Comparison of ENCODE assay signal across 8 mouse cellular contexts in genomic region chr10:81628390-81628789, GRCm38 (mm10). TPM values are rescaled to one million over a fixed set of nuclear protein-coding genes. Genes with fewer than 3 reads are reported as not detected.
DNase-seq lines count a peak whose midpoint lies in the region; ATAC-seq lines count a peak whose summit lies in the region.

Ankrd24 (plus strand) TSS chr10:81628540.

- peaks cover 61% of the 10 kb centered on the region for H3K4me1 ChIP-seq in megakaryocyte, embryonic 14.5 days
- peaks cover 23% of the 10 kb centered on the region for H3K4me1 ChIP-seq in liver, embryonic 11.5 days (replicated peaks; ENCODE audit: control insufficient read depth, insufficient read depth, low read length)

- ATAC-seq in cerebellum, adult (ENCODE audit: insufficient number of reproducible peaks, low FRiP score, low TSS enrichment), result no peak
- no peak for ATAC-seq in megakaryocyte, adult 5-6 weeks (ENCODE audit: poor library complexity, severe bottlenecking)
- ATAC-seq in liver, embryonic 11.5 days (replicated peaks; ENCODE audit: low FRiP score), result no peak

- peaks cover 30% of the 10 kb centered on the region for H3K36me3 ChIP-seq in megakaryocyte, embryonic 14.5 days (replicated peaks; ENCODE audit: low read length)
- peaks cover 2% of the 10 kb centered on the region; the same call in 1 of the 2 replicates for H3K36me3 ChIP-seq in liver, embryonic 11.5 days (ENCODE audit: control insufficient read depth, insufficient read depth, low read length)

- peak within 1 kb of the TSS; percentile 88 for H3K9ac ChIP-seq in liver, embryonic 11.5 days (ENCODE audit: low read depth, low read length)

- H3K27me3 ChIP-seq in megakaryocyte, embryonic 14.5 days (replicated peaks), result no peaks in the 10 kb centered on the region
- H3K27me3 ChIP-seq in liver, embryonic 11.5 days (replicated peaks; ENCODE audit: control insufficient read depth, insufficient read depth, low read length), result no peaks in the 10 kb centered on the region

- peak; percentile 73 for DNase-seq in cerebellum, adult 9-11 months
- no peak for DNase-seq in heart, postnatal 4 days
- no peak for DNase-seq in liver, embryonic 11.5 days (ENCODE audit: low spot score)
- no peak for DNase-seq in ovary, postnatal 36 days (ENCODE audit: low spot score)
- no peak for DNase-seq in right cerebral cortex, postnatal 36 days (ENCODE audit: low spot score in 2 of 2)

- H3K4me2 ChIP-seq in liver, embryonic 11.5 days, result peak within 1 kb of the TSS; percentile 83

- H3K27ac ChIP-seq in liver, embryonic 11.5 days (ENCODE audit: low read depth, low read length), result peak within 1 kb of the TSS; percentile 92

- 84% methylated on average over 16 of the region's 16 CpGs for WGBS in liver, embryonic 11.5 days

- no peaks in the 10 kb centered on the region for H3K9me3 ChIP-seq in megakaryocyte, embryonic 14.5 days
- H3K9me3 ChIP-seq in liver, embryonic 11.5 days (ENCODE audit: control insufficient read depth, low read length), result no peaks in the 10 kb centered on the region

- peak within 1 kb of the TSS; percentile 96 for H3K4me3 ChIP-seq in megakaryocyte, embryonic 14.5 days (replicated peaks)
- H3K4me3 ChIP-seq in liver, embryonic 11.5 days (ENCODE audit: low read depth, low read length), result peak within 1 kb of the TSS; percentile 70

RNA-seq across cellular contexts. Expression of gene Ankrd24, which starts in this region (rescaled TPM):
- 13.7 and 17.3 TPM in 2 replicates for polyA plus RNA-seq in megakaryocyte, embryonic 14.5 days (2012; ENCODE audit: insufficient read depth, low replicate concordance)
- 1.0 and 1.1 TPM in 2 replicates for total RNA-seq in megakaryocyte, adult 5-6 weeks (2015)
- total RNA-seq in megakaryocyte, adult 5-6 weeks (2017), result 1.7 and 1.8 TPM in 2 replicates
- 10 to 100 TPM; 14.5 to 16.0 TPM for total RNA-seq in heart, postnatal 4 days (2021)
- polyA plus RNA-seq in liver, embryonic 11.5 days (2014; fragmentation: Nextera tagmentation; extraction: Ambion mirVana), result 3.6 and 4.6 TPM in 2 replicates

Comparison
In these comparisons a context has a peak if more than half of its experiments do, and no peak if none do; other contexts are left out.
1. RNA of gene Ankrd24 (total RNA-seq): 14.5 to 16.0 TPM in heart, postnatal 4 days; 1.0 to 1.8 TPM in megakaryocyte, adult 5-6 weeks; every median in the first group is over 4 times any median in the second.